Mouse (Mus musculus): ENCODE data around the gene Nmrk2. TPM values are rescaled to one million over a fixed set of nuclear protein-coding genes. Genes with fewer than 3 reads are reported as not detected.

The Nmrk2 gene
- polyA plus RNA-seq, 1 experiment from 2014 or later = 0.22 TPM

GRCm38 (mm10) chr10:81202978-81203720, 1.3 kb upstream of the Nmrk2 start:
- Histone ChIP-seq H3K4me1 (replicated peaks; ENCODE audit: control insufficient read depth, insufficient read depth, low read length) (no peaks in the 10 kb centered on the region), H3K9me3 (ENCODE audit: control insufficient read depth, low read length) (no peaks in the 10 kb centered on the region), H3K27me3 (replicated peaks; ENCODE audit: control insufficient read depth, insufficient read depth, low read length) (no peaks in the 10 kb centered on the region), H3K36me3 (ENCODE audit: control insufficient read depth, insufficient read depth, low read length) (no peaks in the 10 kb centered on the region), H3K4me3 (ENCODE audit: low read depth, low read length) (no peak overlapping the region), H3K9ac (ENCODE audit: low read length) (no peak overlapping the region), H3K4me2 (ENCODE audit: low read length) (no peak overlapping the region), H3K27ac (ENCODE audit: low read depth) (no peak overlapping the region)
- ATAC-seq (replicated peaks; ENCODE audit: low FRiP score, low TSS enrichment, low read depth) = peak; percentile 47; the same call in 1 of the 2 replicates
- WGBS = 55% methylated on average over 8 of the region's 8 CpGs
- no peak for DNase-seq (ENCODE audit: low spot score)

DNA sequence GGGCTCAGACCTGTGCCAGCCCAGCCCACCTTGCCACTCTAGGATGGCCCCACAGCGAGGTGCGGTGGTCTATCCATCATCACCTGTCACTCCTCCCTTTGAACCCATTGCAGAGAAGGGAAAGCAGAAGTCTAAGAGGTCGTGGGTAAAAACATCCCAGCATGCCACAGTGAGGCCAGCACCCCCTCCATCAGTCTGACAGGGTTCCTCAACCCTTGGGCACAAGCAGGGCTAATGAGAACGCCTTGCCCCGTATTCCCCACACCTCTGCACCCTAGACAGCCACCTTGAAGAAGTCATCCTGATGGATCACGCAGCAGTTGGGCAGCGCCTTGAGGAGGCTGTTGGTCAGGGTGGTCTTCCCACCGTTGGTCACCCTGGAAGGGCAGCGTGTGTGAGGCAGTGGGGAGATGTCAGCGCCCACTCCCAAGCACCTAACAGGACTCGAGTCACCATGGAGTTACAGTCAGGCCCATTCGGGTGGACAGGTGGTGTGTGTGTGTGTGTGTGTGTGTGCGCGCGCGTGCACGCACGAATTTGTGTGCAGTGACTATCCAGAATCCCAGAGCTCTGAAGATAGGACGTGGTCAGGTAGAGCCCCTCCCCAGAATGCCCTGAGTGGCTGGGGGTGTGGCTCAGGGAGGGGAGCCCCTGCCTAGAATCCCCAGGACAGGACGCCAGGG, 1.1 kb downstream of the Nmrk2 start:
- H3K4me2 ChIP-seq (ENCODE audit: low read length) = no peak overlapping the region

GRCm38 (mm10) chr10:81200141-81200540, 1.7 kb downstream of the Nmrk2 start:
- DNase-seq (ENCODE audit: low spot score) (no peak), ATAC-seq (replicated peaks; ENCODE audit: low FRiP score, low TSS enrichment, low read depth) (no peak)
- Histone ChIP-seq H3K4me3 (ENCODE audit: low read depth, low read length) (no peak overlapping the region), H3K9me3 (ENCODE audit: control insufficient read depth, low read length) (no peaks in the 10 kb centered on the region), H3K4me1 (replicated peaks; ENCODE audit: control insufficient read depth, insufficient read depth, low read length) (no peaks in the 10 kb centered on the region), H3K27ac (ENCODE audit: low read depth) (no peak overlapping the region), H3K27me3 (replicated peaks; ENCODE audit: control insufficient read depth, insufficient read depth, low read length) (peaks cover 15% of the 10 kb centered on the region), H3K36me3 (ENCODE audit: control insufficient read depth, insufficient read depth, low read length) (no peaks in the 10 kb centered on the region), H3K4me2 (ENCODE audit: low read length) (no peak overlapping the region), H3K9ac (ENCODE audit: low read length) (no peak overlapping the region)
- WGBS = 81% methylated on average over 13 of the region's 13 CpGs

More for the DNA sequence above, 1.1 kb downstream of the Nmrk2 start:
- H3K36me3 ChIP-seq (ENCODE audit: control insufficient read depth, insufficient read depth, low read length) = no peaks in the 10 kb centered on the region
- ATAC-seq (replicated peaks; ENCODE audit: low FRiP score, low TSS enrichment, low read depth) (no peak), DNase-seq (ENCODE audit: low spot score) (no peak)
- 76% methylated on average over 20 of the region's 20 CpGs for WGBS
- H3K27ac ChIP-seq (ENCODE audit: low read depth) = no peak overlapping the region
- H3K9ac ChIP-seq (ENCODE audit: low read length) = no peak overlapping the region
- H3K4me3 ChIP-seq (ENCODE audit: low read depth, low read length) = no peak overlapping the region
- peaks cover 10% of the 10 kb centered on the region for H3K27me3 ChIP-seq (replicated peaks; ENCODE audit: control insufficient read depth, insufficient read depth, low read length)
- no peaks in the 10 kb centered on the region for H3K4me1 ChIP-seq (replicated peaks; ENCODE audit: control insufficient read depth, insufficient read depth, low read length)
- no peaks in the 10 kb centered on the region for H3K9me3 ChIP-seq (ENCODE audit: control insufficient read depth, low read length)

DNA sequence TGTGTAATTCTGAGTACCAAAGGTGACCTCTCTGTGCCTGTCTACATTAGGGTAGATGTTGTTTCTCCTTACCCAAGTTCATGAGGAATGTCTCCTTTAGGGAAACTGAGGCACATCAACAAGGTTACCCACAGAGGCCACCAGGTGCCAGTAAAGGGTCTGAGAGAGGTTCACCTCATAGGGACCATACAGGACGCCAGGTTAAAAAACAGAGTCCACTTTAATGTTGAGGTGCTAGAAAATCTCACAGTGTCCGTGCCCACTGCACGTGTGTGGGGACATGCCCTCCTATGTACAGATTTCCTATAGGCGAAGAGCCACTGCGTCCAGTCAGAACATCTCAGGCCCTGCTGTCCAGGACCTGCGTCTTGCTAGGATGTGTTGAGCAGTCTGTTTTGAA, 2.9 kb downstream of the Nmrk2 start:
- Histone ChIP-seq H3K4me3 (ENCODE audit: low read depth, low read length) (no peak overlapping the region), H3K9me3 (ENCODE audit: control insufficient read depth, low read length) (no peaks in the 10 kb centered on the region), H3K4me1 (replicated peaks; ENCODE audit: control insufficient read depth, insufficient read depth, low read length) (no peaks in the 10 kb centered on the region), H3K36me3 (ENCODE audit: control insufficient read depth, insufficient read depth, low read length) (no peaks in the 10 kb centered on the region), H3K27me3 (replicated peaks; ENCODE audit: control insufficient read depth, insufficient read depth, low read length) (peaks cover 25% of the 10 kb centered on the region), H3K27ac (ENCODE audit: low read depth) (no peak overlapping the region), H3K9ac (ENCODE audit: low read length) (no peak overlapping the region), H3K4me2 (ENCODE audit: low read length) (no peak overlapping the region)
- WGBS = 87% methylated on average over 6 of the region's 6 CpGs
- DNase-seq (ENCODE audit: low spot score) (no peak), ATAC-seq (replicated peaks; ENCODE audit: low FRiP score, low TSS enrichment, low read depth) (no peak)

DNA sequence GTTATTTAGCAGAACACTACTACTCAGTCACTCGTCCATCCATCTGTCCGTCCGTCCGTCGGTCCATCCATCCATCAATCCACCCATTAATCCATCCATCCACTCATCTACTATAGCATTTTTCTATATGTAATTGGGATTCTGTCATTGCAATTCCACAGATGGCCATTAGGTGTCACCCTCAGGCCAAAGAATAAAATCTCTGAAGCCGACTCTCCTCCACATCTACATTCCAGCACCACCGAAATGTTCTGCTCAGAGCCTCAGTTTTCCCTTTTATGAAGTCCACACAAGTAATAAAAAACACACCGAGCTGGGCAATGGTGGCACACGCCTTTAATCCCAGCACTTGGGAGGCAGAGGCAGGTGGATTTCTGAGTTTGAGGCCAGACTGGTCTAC, 3.6 kb downstream of the Nmrk2 start:
- no peak overlapping the region for H3K9ac ChIP-seq (ENCODE audit: low read length)
- H3K36me3 ChIP-seq (ENCODE audit: control insufficient read depth, insufficient read depth, low read length) = no peaks in the 10 kb centered on the region
- H3K4me3 ChIP-seq (ENCODE audit: low read depth, low read length) = no peak overlapping the region
- H3K9me3 ChIP-seq (ENCODE audit: control insufficient read depth, low read length) = no peaks in the 10 kb centered on the region
- H3K27ac ChIP-seq (ENCODE audit: low read depth) = no peak overlapping the region
- ATAC-seq (replicated peaks; ENCODE audit: low FRiP score, low TSS enrichment, low read depth) (no peak), DNase-seq (ENCODE audit: low spot score) (peak; percentile 90)
- H3K4me1 ChIP-seq (replicated peaks; ENCODE audit: control insufficient read depth, insufficient read depth, low read length) = peaks cover 1% of the 10 kb centered on the region
- H3K27me3 ChIP-seq (replicated peaks; ENCODE audit: control insufficient read depth, insufficient read depth, low read length) = peaks cover 28% of the 10 kb centered on the region
- H3K4me2 ChIP-seq (ENCODE audit: low read length) = no peak overlapping the region
- 3% methylated on average over 9 of the region's 9 CpGs for WGBS

DNA sequence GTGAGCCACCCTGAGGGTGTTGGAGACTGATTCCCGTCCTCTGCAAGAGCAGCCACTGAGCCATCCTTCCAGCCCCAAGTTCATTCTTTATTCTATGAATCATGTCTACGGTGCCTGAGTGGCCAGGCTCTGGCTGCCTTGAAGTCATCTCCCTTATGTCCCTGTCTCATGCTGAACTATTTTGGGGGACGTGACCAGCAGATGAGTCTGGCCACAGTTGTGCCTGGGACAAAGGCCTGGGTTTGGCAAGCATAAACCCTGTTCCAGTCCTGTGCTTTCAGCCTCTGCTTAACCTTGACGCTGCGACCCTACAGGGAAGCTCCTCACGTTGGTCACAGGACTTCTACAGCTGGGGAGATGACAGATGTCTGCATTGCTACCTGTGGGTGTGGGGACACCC, 4.5 kb downstream of the Nmrk2 start:
- no peaks in the 10 kb centered on the region for H3K36me3 ChIP-seq (ENCODE audit: control insufficient read depth, insufficient read depth, low read length)
- no peaks in the 10 kb centered on the region for H3K9me3 ChIP-seq (ENCODE audit: control insufficient read depth, low read length)
- no peak for ATAC-seq (replicated peaks; ENCODE audit: low FRiP score, low TSS enrichment, low read depth)
- H3K4me2 ChIP-seq (ENCODE audit: low read length) = no peak overlapping the region
- DNase-seq (ENCODE audit: low spot score) = no peak
- no peak overlapping the region for H3K9ac ChIP-seq (ENCODE audit: low read length)
- H3K4me3 ChIP-seq (ENCODE audit: low read depth, low read length) = no peak overlapping the region
- H3K27ac ChIP-seq (ENCODE audit: low read depth) = no peak overlapping the region
- 43% methylated on average over 6 of the region's 6 CpGs for WGBS
- H3K27me3 ChIP-seq (replicated peaks; ENCODE audit: control insufficient read depth, insufficient read depth, low read length) = peaks cover 28% of the 10 kb centered on the region
- peaks cover 6% of the 10 kb centered on the region for H3K4me1 ChIP-seq (replicated peaks; ENCODE audit: control insufficient read depth, insufficient read depth, low read length)

DNA sequence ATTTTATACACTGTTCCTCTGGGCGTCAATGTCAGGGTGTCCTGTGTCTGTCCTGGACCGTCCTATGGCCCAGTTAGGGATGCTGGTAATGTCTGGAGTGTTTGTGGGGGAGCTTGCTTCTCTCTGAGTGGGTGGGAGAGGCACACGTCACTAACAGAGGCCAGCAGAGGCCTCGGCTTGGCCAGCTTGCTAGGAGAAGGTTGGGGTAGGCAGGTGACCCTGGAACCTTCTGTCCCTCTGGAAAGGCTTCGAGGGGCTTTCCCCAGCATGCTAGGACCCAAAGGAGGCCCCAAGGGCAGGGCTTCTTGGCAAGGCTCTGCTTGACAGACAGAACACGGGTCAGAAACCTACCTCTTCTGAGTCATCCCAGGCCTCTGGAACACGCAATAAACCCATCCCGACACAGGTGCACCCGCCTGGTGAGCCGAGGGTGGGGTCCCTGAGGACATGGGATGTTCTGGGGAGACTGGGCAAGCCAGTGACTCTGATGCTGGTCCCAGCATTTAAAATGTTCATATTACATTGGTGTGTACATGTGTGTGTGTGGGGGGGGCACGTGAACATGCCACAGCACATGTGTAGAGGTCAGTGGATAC, 5.3 kb downstream of the Nmrk2 start:
- H3K27ac ChIP-seq (ENCODE audit: low read depth) = no peak overlapping the region
- 64% methylated on average over 11 of the region's 11 CpGs for WGBS

GRCm38 (mm10) chr10:81195300-81195699, 6.6 kb downstream of the Nmrk2 start:
- DNase-seq (ENCODE audit: low spot score) (no peak), ATAC-seq (replicated peaks; ENCODE audit: low FRiP score, low TSS enrichment, low read depth) (no peak)
- peak overlapping the region; percentile 29; the same call in 1 of the 2 replicates for H3K9ac ChIP-seq (ENCODE audit: low read length)
- H3K27ac ChIP-seq (ENCODE audit: low read depth) = peak overlapping the region; percentile 25; the same call in 1 of the 2 replicates
- H3K36me3 ChIP-seq (ENCODE audit: control insufficient read depth, insufficient read depth, low read length) = peaks cover 8% of the 10 kb centered on the region
- H3K27me3 ChIP-seq (replicated peaks; ENCODE audit: control insufficient read depth, insufficient read depth, low read length) = peaks cover 28% of the 10 kb centered on the region
- H3K4me2 ChIP-seq (ENCODE audit: low read length) = peak overlapping the region; percentile 23
- H3K9me3 ChIP-seq (ENCODE audit: control insufficient read depth, low read length) = no peaks in the 10 kb centered on the region
- H3K4me3 ChIP-seq (ENCODE audit: low read depth, low read length) = peak overlapping the region; percentile 8; the same call in 1 of the 2 replicates
- WGBS = 71% methylated on average over 4 of the region's 4 CpGs
- H3K4me1 ChIP-seq (replicated peaks; ENCODE audit: control insufficient read depth, insufficient read depth, low read length) = peaks cover 13% of the 10 kb centered on the region

More for the DNA sequence above, 5.3 kb downstream of the Nmrk2 start:
- ATAC-seq (replicated peaks; ENCODE audit: low FRiP score, low TSS enrichment, low read depth) (no peak), DNase-seq (ENCODE audit: low spot score) (no peak)
- Histone ChIP-seq H3K36me3 (ENCODE audit: control insufficient read depth, insufficient read depth, low read length) (no peaks in the 10 kb centered on the region), H3K4me2 (ENCODE audit: low read length) (no peak overlapping the region), H3K9ac (ENCODE audit: low read length) (no peak overlapping the region), H3K27me3 (replicated peaks; ENCODE audit: control insufficient read depth, insufficient read depth, low read length) (peaks cover 28% of the 10 kb centered on the region), H3K4me1 (replicated peaks; ENCODE audit: control insufficient read depth, insufficient read depth, low read length) (peaks cover 13% of the 10 kb centered on the region), H3K4me3 (ENCODE audit: low read depth, low read length) (no peak overlapping the region), H3K9me3 (ENCODE audit: control insufficient read depth, low read length) (no peaks in the 10 kb centered on the region)

Measured in intestine, embryonic 14.5 days (tissue).